Mouse (Mus musculus): Measurements from ENCODE around the gene Zc2hc1b. TPM values are rescaled to one million over a fixed set of nuclear protein-coding genes. Genes with fewer than 3 reads are reported as not detected.

Gene Zc2hc1b
- polyA plus RNA-seq, 1 experiment, result not detected

DNA sequence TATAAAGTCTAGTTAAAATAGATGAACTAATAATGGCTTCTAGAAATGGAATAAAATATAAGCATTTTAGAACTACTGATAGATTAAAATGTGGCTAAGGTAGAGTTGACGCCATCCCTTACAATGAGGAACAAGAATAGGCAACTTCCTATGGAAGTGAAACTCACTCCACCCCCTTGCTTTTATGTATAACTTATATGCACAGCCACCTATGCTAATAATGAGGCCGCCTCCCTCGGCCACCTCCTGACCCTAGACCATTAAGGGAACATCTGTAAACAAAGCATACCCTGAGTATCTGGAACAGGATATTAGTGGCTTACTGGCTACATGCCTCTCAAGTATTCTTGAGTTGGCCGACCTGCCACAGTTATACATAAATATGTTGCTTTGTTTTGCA is 74.0 kb downstream of the Zc2hc1b start:
- Histone ChIP-seq H3K4me3 (replicated peaks; ENCODE audit: control insufficient read depth, low read depth, low read length) (no peak overlapping the region), H3K4me1 (ENCODE audit: control insufficient read depth, insufficient read depth, low read length) (no peaks in the 10 kb centered on the region), H3K27ac (ENCODE audit: control insufficient read depth, insufficient read depth, low read depth, low read length, poor library complexity) (no peak overlapping the region)
- WGBS, result 52% methylated on average over 4 of the region's 4 CpGs
- TF ChIP-seq CTCF (IDR thresholded peaks at IDR 0.05; ENCODE audit: control insufficient read depth, insufficient read depth, low read length) (no peak), POLR2A (IDR thresholded peaks at IDR 0.05; ENCODE audit: borderline replicate concordance, control insufficient read depth, low read depth, low read length) (no peak)

DNA sequence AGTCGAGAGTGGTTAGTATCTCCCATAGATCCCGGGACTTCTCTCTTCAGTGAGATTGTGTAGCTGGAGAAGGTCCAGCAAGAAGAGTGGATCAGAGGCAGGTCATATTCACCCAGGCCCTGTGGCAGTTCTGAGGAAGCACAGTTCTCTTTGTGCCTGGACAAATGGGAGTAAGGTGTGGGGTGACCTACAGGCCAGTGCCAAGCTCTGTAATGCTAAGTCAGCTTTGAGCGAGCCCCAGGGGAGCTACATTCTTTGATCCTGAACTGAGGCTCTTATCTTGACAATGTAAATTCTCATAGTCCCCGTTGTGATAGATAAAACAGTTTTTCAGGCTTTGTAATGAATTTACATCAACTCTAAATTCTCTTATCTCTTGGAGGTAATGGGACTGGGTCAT is 75.5 kb downstream of the Zc2hc1b start:
- H3K4me3 ChIP-seq (replicated peaks; ENCODE audit: control insufficient read depth, low read depth, low read length), result no peak overlapping the region
- no peaks in the 10 kb centered on the region for H3K4me1 ChIP-seq (ENCODE audit: control insufficient read depth, insufficient read depth, low read length)
- TF ChIP-seq POLR2A (IDR thresholded peaks at IDR 0.05; ENCODE audit: borderline replicate concordance, control insufficient read depth, low read depth, low read length) (no peak), CTCF (IDR thresholded peaks at IDR 0.05; ENCODE audit: control insufficient read depth, insufficient read depth, low read length) (no peak)
- 71% methylated on average over 4 of the region's 4 CpGs for WGBS
- H3K27ac ChIP-seq (ENCODE audit: control insufficient read depth, insufficient read depth, low read depth, low read length, poor library complexity), result no peak overlapping the region

DNA sequence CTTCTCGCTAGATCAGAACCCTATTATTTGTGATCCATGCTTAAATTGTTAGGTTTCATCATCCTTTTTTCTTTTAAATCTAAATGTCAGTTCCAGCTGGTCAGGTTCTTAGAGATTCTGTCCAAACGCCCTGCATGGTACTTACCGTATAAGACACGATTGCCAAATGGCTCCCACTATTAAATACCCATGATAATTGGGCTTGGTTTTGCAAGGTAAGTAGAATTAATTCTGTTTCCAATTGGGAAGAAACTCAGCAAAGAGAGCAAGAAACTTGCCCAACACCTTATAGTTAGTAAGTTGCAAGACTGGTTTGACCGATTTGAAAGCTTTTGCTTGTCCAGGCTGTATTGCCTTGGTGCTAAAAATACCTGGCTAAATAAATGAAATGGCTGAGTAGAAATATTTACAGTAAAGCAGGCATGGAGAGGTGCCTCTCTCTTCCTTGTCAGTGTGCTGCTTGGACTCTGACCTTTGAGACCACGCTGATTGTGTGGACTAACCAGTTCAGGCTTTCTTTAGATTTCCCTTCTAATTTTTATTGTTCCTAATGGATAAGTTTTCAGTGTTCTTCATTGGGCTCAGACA is 77.7 kb downstream of the Zc2hc1b start:
- no peaks in the 10 kb centered on the region for H3K4me1 ChIP-seq (ENCODE audit: control insufficient read depth, insufficient read depth, low read length)
- 87% methylated on average over 6 of the region's 6 CpGs for WGBS
- TF ChIP-seq POLR2A (IDR thresholded peaks at IDR 0.05; ENCODE audit: borderline replicate concordance, control insufficient read depth, low read depth, low read length), result no peak
- no peak for TF ChIP-seq CTCF (IDR thresholded peaks at IDR 0.05; ENCODE audit: control insufficient read depth, insufficient read depth, low read length)
- H3K27ac ChIP-seq (ENCODE audit: control insufficient read depth, insufficient read depth, low read depth, low read length, poor library complexity), result no peak overlapping the region
- no peak overlapping the region for H3K4me3 ChIP-seq (replicated peaks; ENCODE audit: control insufficient read depth, low read depth, low read length)

Other genes starting within 250 kb of the Zc2hc1b start
- 13.2 and 28.8 TPM in 2 replicates for gene Stx11, start 213.7 kb downstream of the Zc2hc1b start, polyA plus RNA-seq (2011; ENCODE audit: insufficient read depth, insufficient read length, low replicate concordance, missing spikeins)
- 10.7 and 15.7 TPM in 2 replicates for gene Sf3b5, start 172.7 kb downstream of the Zc2hc1b start, polyA plus RNA-seq (2011; ENCODE audit: insufficient read depth, insufficient read length, low replicate concordance, missing spikeins)
- gene Plagl1, start 117.5 kb downstream of the Zc2hc1b start, polyA plus RNA-seq (2011; ENCODE audit: insufficient read depth, insufficient read length, low replicate concordance, missing spikeins), result 2.9 and 3.1 TPM in 2 replicates
- gene Ltv1, start 15.1 kb upstream of the Zc2hc1b start, polyA plus RNA-seq (2011; ENCODE audit: insufficient read depth, insufficient read length, low replicate concordance, missing spikeins), result 10.8 and 29.5 TPM in 2 replicates